Mouse (Mus musculus): ENCODE results near the gene Srsf11. TPM values are rescaled to one million over a fixed set of nuclear protein-coding genes. Genes with fewer than 3 reads are reported as not detected.

The Srsf11 gene
- polyA plus RNA-seq, 2 experiments = 299 to 634 TPM

GRCm38 (mm10) chr3:158049508-158049907, 13.1 kb upstream of the Srsf11 start:
- H3K4me3 ChIP-seq (replicated peaks; ENCODE audit: low read length) = no peak overlapping the region
- no peak for DNase-seq (ENCODE audit: low spot score)
- H3K36me3 ChIP-seq (ENCODE audit: control insufficient read depth, insufficient read depth, low read length) = peaks cover 30% of the 10 kb centered on the region
- WGBS = 85% methylated on average over 2 of the region's 2 CpGs
- H3K4me1 ChIP-seq (ENCODE audit: control insufficient read depth, insufficient read depth, low read length) = no peaks in the 10 kb centered on the region
- no peaks in the 10 kb centered on the region for H3K27me3 ChIP-seq (ENCODE audit: control insufficient read depth, insufficient read depth, low read length)
- no peak for TF ChIP-seq POLR2A (IDR thresholded peaks at IDR 0.05; ENCODE audit: borderline replicate concordance, extremely low read depth, insufficient read depth, insufficient read length)
- no peak for ATAC-seq (ENCODE audit: low FRiP score, low read depth)
- no peak overlapping the region for H3K9ac ChIP-seq (ENCODE audit: low read depth, low read length, severe bottlenecking)
- no peaks in the 10 kb centered on the region for H3K9me3 ChIP-seq (ENCODE audit: control insufficient read depth, low read length)
- H3K27ac ChIP-seq (replicated peaks; ENCODE audit: low read depth, low read length) = no peak overlapping the region
- H3K4me2 ChIP-seq (replicated peaks; ENCODE audit: low read depth, low read length, severe bottlenecking) = no peak overlapping the region

GRCm38 (mm10) chr3:158040755-158041154, 4.3 kb upstream of the Srsf11 start:
- Histone ChIP-seq H3K36me3 (ENCODE audit: control insufficient read depth, insufficient read depth, low read length) (0 out of 2 replicates have a peak, but pooled peaks cover 4% of the 10 kb centered on the region), H3K4me3 (replicated peaks; ENCODE audit: low read length) (no peak overlapping the region), H3K4me1 (ENCODE audit: control insufficient read depth, insufficient read depth, low read length) (no peaks in the 10 kb centered on the region; the same call in 1 of the 2 replicates), H3K4me2 (replicated peaks; ENCODE audit: low read depth, low read length, severe bottlenecking) (no peak overlapping the region), H3K9me3 (ENCODE audit: control insufficient read depth, low read length) (no peaks in the 10 kb centered on the region), H3K27ac (replicated peaks; ENCODE audit: low read depth, low read length) (no peak overlapping the region), H3K9ac (ENCODE audit: low read depth, low read length, severe bottlenecking) (no peak overlapping the region), H3K27me3 (ENCODE audit: control insufficient read depth, insufficient read depth, low read length) (no peaks in the 10 kb centered on the region)
- TF ChIP-seq POLR2A (IDR thresholded peaks at IDR 0.05; ENCODE audit: borderline replicate concordance, extremely low read depth, insufficient read depth, insufficient read length) = no peak
- DNase-seq (ENCODE audit: low spot score) (no peak), ATAC-seq (ENCODE audit: low FRiP score, low read depth) (no peak)
- 91% methylated on average over 2 of the region's 2 CpGs for WGBS

- Histone ChIP-seq H3K27ac (replicated peaks; ENCODE audit: low read depth, low read length) (no peak overlapping the region), H3K4me2 (replicated peaks; ENCODE audit: low read depth, low read length, severe bottlenecking) (no peak overlapping the region), H3K9me3 (ENCODE audit: control insufficient read depth, low read length) (no peaks in the 10 kb centered on the region), H3K4me1 (ENCODE audit: control insufficient read depth, insufficient read depth, low read length) (peaks cover 12% of the 10 kb centered on the region), H3K9ac (ENCODE audit: low read depth, low read length, severe bottlenecking) (no peak overlapping the region), H3K36me3 (ENCODE audit: control insufficient read depth, insufficient read depth, low read length) (no peaks in the 10 kb centered on the region), H3K4me3 (replicated peaks; ENCODE audit: low read length) (no peak overlapping the region), H3K27me3 (ENCODE audit: control insufficient read depth, insufficient read depth, low read length) (no peaks in the 10 kb centered on the region)
- 89% methylated on average over 3 of the region's 3 CpGs for WGBS
- no peak for DNase-seq (ENCODE audit: low spot score)
- ATAC-seq (ENCODE audit: low FRiP score, low read depth) = no peak
- no peak for TF ChIP-seq POLR2A (IDR thresholded peaks at IDR 0.05; ENCODE audit: borderline replicate concordance, extremely low read depth, insufficient read depth, insufficient read length)
These were observed 1.7 kb upstream of the Srsf11 start for GRCm38 (mm10) chr3:158038106-158038505.

- Histone ChIP-seq H3K4me1 (ENCODE audit: control insufficient read depth, insufficient read depth, low read length) (peaks cover 15% of the 10 kb centered on the region), H3K9me3 (ENCODE audit: control insufficient read depth, low read length) (no peaks in the 10 kb centered on the region), H3K27me3 (ENCODE audit: control insufficient read depth, insufficient read depth, low read length) (no peaks in the 10 kb centered on the region), H3K36me3 (ENCODE audit: control insufficient read depth, insufficient read depth, low read length) (no peaks in the 10 kb centered on the region), H3K27ac (replicated peaks; ENCODE audit: low read depth, low read length) (peak overlapping the region; percentile 83), H3K9ac (ENCODE audit: low read depth, low read length, severe bottlenecking) (peak overlapping the region; percentile 94), H3K4me2 (replicated peaks; ENCODE audit: low read depth, low read length, severe bottlenecking) (peak overlapping the region; percentile 72), H3K4me3 (replicated peaks; ENCODE audit: low read length) (peak overlapping the region; percentile 77)
- WGBS = 2% methylated on average over 11 of the region's 11 CpGs
- ATAC-seq (ENCODE audit: low FRiP score, low read depth) (no peak), DNase-seq (ENCODE audit: low spot score) (no peak)
- no peak for TF ChIP-seq POLR2A (IDR thresholded peaks at IDR 0.05; ENCODE audit: borderline replicate concordance, extremely low read depth, insufficient read depth, insufficient read length)
These were observed 573 bp downstream of the Srsf11 start for GRCm38 (mm10) chr3:158035866-158036265.

- peak overlapping the region; percentile 98 for H3K9ac ChIP-seq (ENCODE audit: low read depth, low read length, severe bottlenecking)
- H3K4me2 ChIP-seq (replicated peaks; ENCODE audit: low read depth, low read length, severe bottlenecking) = peak overlapping the region; percentile 80
- no peak for TF ChIP-seq POLR2A (IDR thresholded peaks at IDR 0.05; ENCODE audit: borderline replicate concordance, extremely low read depth, insufficient read depth, insufficient read length)
- no peaks in the 10 kb centered on the region for H3K9me3 ChIP-seq (ENCODE audit: control insufficient read depth, low read length)
- H3K4me3 ChIP-seq (replicated peaks; ENCODE audit: low read length) = peak overlapping the region; percentile 93
- H3K36me3 ChIP-seq (ENCODE audit: control insufficient read depth, insufficient read depth, low read length) = peaks cover 5% of the 10 kb centered on the region; the same call in 1 of the 2 replicates
- peaks cover 18% of the 10 kb centered on the region for H3K4me1 ChIP-seq (ENCODE audit: control insufficient read depth, insufficient read depth, low read length)
- 3% methylated on average over 4 of the region's 4 CpGs for WGBS
- ATAC-seq (ENCODE audit: low FRiP score, low read depth) (no peak), DNase-seq (ENCODE audit: low spot score) (no peak)
- no peaks in the 10 kb centered on the region for H3K27me3 ChIP-seq (ENCODE audit: control insufficient read depth, insufficient read depth, low read length)
- peak overlapping the region; percentile 98 for H3K27ac ChIP-seq (replicated peaks; ENCODE audit: low read depth, low read length)
These were observed 4.3 kb downstream of the Srsf11 start for GRCm38 (mm10) chr3:158032106-158032505.

All from limb, embryonic 14.5 days (tissue).